Mouse (Mus musculus) cerebellum, adult (tissue): ENCODE measurements around the gene Rem1.

Experiments
- ATAC-seq: cut with Nextera tagmentation; 2 replicates; pipeline ENCODE4 v1.9.2; 2017; ENCODE audit warnings: mild to moderate bottlenecking, moderate library complexity, mixed read lengths; ENCODE audit not compliant: insufficient number of reproducible peaks, low FRiP score, low TSS enrichment

The Rem1 gene

GRCm38 (mm10) chr2:152671642-152671999 lies 44.9 kb downstream of the Rem1 start:
- ATAC-seq: no peak

GRCm38 (mm10) chr2:152672166-152672565 lies 45.4 kb downstream of the Rem1 start:
- no peak for ATAC-seq

- ATAC-seq: no peak
These were observed 47.4 kb downstream of the Rem1 start for GRCm38 (mm10) chr2:152674148-152674547.

- no peak for ATAC-seq
These were observed 48.6 kb downstream of the Rem1 start for GRCm38 (mm10) chr2:152675252-152675791.

GRCm38 (mm10) chr2:152678302-152678701 lies 51.6 kb downstream of the Rem1 start:
- ATAC-seq: no peak

- ATAC-seq: no peak
These were observed 52.2 kb downstream of the Rem1 start for GRCm38 (mm10) chr2:152678925-152679324.

GRCm38 (mm10) chr2:152679701-152680355 lies 53.1 kb downstream of the Rem1 start:
- no peak for ATAC-seq

- no peak for ATAC-seq
These were observed 56.3 kb downstream of the Rem1 start for GRCm38 (mm10) chr2:152683086-152683485.
